Mouse (Mus musculus): ENCODE data around the gene Mybph.

Gene Mybph

DNA sequence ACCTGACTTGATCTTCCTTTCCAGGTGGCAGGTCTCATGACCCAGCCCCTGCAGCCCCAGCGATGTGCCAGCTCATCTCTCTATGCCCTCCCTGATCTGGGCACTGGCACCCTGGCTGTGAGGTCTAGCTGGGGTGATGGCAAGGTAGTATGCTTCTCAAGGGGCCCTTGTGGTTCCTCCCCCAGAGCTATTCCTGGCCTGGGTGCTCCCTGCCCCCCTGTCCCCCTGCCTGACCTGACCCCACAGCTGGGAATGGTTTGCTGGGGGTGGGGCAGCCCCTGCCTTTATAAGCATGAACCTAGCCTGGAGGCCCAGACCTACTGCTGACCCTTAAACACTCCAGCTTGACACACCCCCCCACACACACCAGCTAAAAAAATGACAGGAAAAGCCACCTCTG lies at the start of gene Mybph:
Gene Mybph, plus strand, starts transcription at position 323 of the 400 bp plus-strand sequence.
- no peak for DNase-seq

DNA sequence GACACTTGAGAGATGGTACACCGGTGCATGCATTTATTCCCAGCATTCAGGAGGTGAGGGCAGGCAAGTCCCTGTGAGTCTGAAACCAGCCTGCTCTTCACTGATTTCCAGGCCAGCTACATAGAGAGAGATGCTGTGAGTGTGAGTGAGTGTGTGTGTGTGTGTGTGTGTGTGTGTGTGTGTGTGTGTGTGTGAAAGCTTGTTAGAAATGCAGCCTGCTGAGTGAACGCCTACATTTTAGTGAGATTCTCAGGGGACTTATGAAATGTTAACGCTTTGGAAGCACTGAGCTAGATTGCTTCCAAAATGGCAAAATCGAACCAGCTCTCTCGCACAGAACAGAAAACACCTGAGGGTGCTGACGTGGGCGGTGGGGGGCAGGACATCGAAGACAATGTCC lies 47.2 kb upstream of the Mybph start:
- no peak for DNase-seq

- DNase-seq, result no peak
Measured at GRCm38 (mm10) chr1:134150076-134150475, 43.2 kb upstream of the Mybph start.

GRCm38 (mm10) chr1:134150745-134151144 lies 42.5 kb upstream of the Mybph start:
- DNase-seq, result no peak

- peak; percentile 92 for DNase-seq
Measured at GRCm38 (mm10) chr1:134151655-134152412, 41.4 kb upstream of the Mybph start.

- no peak for DNase-seq
Measured at GRCm38 (mm10) chr1:134152626-134153590, 40.3 kb upstream of the Mybph start.

DNA sequence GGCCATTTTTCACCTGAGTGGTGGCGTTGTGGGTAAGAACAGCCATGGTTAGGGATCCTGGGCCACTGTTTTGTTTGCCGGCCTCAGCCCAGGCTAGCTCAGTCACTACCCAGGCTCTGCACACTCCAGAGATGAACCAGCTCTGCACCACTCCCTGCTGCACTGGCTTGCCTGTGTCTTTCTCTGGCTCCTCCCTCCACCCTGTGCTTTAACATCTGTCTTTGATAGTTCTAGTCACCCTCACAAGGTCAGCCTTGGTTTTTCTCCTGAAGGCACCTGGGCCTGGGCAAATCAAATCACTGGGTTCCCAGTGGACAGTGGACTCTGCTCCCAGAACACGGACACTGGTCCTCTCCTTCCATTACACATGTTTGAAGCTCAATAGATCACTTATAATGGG lies 39.1 kb upstream of the Mybph start:
- no peak for DNase-seq

- DNase-seq, result no peak
Measured at GRCm38 (mm10) chr1:134154655-134155054, 38.6 kb upstream of the Mybph start.

GRCm38 (mm10) chr1:134160404-134160803 lies 32.8 kb upstream of the Mybph start:
- DNase-seq, result no peak

GRCm38 (mm10) chr1:134161399-134161798 lies 31.8 kb upstream of the Mybph start:
- DNase-seq, result no peak

- peak; percentile 72 for DNase-seq
Measured at GRCm38 (mm10) chr1:134162510-134163225, 30.6 kb upstream of the Mybph start.

DNA sequence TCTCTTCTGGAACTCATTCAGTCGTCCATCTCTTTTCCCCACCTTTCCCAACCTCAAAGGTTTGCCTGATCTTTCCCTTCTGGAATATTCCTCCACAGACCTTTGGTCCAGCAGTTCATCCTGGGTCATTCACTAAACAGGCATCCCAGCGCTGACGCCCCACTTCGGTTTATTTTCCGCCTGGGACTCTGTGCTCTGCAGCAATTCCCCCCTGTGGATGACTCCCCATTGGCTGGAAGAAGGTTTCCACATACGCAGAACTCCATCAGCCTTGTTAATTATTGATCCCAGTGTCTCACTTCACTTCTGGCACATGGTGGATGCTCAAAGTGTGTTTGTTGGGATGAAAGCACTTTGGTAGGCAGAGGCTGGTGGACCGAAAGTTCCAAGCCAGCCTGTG lies 29.8 kb upstream of the Mybph start:
- DNase-seq, result no peak

DNA sequence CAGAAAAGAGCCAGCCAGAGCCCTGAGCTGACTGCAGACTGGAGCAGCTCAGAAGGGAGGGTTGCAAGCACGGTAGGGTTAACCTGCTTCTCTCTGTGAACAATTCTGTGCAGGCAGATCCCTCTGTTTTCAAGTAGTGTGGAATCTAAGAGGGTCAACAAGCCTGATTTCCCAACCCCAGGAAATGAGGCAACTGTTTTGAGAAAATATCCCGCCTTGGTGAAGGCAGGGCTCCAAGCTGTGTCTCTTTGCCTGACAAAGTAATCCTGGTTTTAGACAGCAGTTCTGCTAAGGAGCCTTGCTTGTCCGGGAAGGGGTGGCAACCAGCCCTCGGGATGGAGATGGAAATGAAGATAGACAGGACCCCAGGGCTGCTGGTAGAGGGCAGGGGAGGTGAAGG lies 28.8 kb upstream of the Mybph start:
- peak; percentile 86 for DNase-seq

GRCm38 (mm10) chr1:134166547-134166946 lies 26.7 kb upstream of the Mybph start:
- DNase-seq, result no peak

- no peak for DNase-seq
Measured at GRCm38 (mm10) chr1:134167416-134168305, 25.6 kb upstream of the Mybph start.

- no peak for DNase-seq
Measured at GRCm38 (mm10) chr1:134168567-134168966, 24.7 kb upstream of the Mybph start.

GRCm38 (mm10) chr1:134168985-134169697 lies 24.1 kb upstream of the Mybph start:
- no peak for DNase-seq

DNA sequence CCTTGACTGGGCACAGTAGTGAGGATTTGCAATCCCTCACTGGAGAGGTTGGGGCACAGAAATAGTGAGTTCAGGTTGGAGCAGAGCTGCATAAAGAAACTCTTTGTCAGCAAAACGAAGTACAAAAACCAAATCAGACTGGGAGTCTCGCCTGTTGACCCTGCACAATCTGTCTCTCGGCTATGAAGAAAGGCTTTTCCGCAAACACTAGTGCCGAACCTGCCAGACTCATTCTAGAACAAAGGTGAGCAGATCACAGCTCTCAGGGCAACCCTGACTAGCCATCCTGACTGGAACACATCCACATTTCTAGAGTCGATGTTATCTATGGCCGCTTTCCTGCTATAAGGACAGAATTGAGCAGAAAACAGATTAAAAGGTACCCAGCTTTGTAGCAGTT lies 20.2 kb upstream of the Mybph start:
- no peak for DNase-seq

GRCm38 (mm10) chr1:134177976-134178375 lies 15.3 kb upstream of the Mybph start:
- DNase-seq, result no peak

- peak; percentile 82 for DNase-seq
Measured at GRCm38 (mm10) chr1:134182025-134182424, 11.2 kb upstream of the Mybph start, which contains the start of gene Chil1. Gene Chil1 (plus strand): TSS chr1:134182176.

DNA sequence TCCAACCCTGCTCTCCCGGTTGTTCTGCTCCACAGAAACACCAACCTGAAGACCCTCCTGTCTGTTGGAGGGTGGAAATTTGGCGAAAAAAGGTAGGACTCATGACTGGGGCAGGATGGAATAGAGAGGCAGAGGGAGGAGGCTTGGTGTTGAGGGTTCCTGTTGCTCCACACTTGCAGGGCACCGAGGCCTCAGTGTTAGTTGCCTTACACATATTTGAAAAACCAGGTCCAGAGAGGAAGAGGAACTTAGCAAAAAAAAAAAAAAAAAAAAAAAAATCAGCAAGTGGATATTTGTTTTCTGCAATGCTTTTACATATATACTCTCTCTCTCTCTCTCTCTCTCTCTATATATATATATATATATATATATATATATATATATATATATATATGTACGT lies 9.2 kb upstream of the Mybph start:
- DNase-seq, result no peak

All from lung, postnatal 36 days (tissue).